Mouse (Mus musculus): ENCODE results near the gene Map3k7cl. TPM values are rescaled to one million over a fixed set of nuclear protein-coding genes. Genes with fewer than 3 reads are reported as not detected.
A peak's percentile ranks its signal among the peaks of the same experiment; 100 is the strongest.

The Map3k7cl gene
- not detected in 2 replicates for polyA plus RNA-seq (2014; fragmentation: Nextera tagmentation; extraction: Ambion mirVana)

DNA sequence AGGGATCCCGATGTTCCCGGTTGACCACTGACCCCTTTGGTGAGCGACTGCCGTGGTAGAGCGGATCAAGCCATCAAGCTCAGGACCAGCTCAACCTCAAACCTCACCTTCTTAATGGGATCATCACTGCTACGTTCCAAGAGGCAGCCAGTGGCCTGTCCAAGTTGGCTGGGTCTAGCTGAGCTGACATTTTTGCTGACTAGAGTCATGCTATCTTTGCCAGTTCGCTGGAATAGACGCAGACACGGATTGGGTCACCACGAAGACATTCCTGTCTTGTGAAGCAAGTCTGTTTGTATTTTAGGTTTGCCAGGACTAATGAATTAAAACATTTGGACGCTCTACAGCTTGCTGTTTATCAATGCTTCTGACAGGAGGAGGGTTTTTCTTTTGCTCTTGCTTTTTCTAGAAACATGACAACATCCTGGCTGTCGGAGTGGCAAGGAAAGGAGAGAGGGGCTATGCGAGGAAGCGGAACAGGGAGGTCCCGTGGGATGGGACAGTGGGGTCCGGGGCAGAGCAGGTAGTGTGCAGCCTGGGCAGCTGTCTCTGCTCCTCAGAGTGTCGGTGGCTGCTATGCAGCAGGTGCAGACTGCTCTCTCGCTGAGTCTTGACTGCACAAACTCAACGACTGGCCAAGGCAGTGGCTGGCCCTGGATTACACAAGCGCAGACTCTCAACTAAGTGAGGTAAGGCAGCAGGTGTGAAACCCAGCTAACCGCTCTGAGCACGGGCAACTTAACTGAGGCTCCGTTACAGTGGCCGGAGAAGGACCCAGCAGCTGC is at the start of gene Map3k7cl:
TSS of gene Map3k7cl (plus strand) at position 424 of the 785 bp plus-strand sequence.
- no peaks in the 10 kb centered on the region for H3K27me3 ChIP-seq (ENCODE audit: control insufficient read depth, insufficient read depth, low read length)
- no peak within 1 kb of the TSS for H3K27ac ChIP-seq (replicated peaks; ENCODE audit: low read depth, low read length)
- no peaks in the 10 kb centered on the region for H3K9me3 ChIP-seq (replicated peaks; ENCODE audit: control insufficient read depth, low read length)
- H3K9ac ChIP-seq (replicated peaks; ENCODE audit: low read length) = no peak within 1 kb of the TSS
- no peaks in the 10 kb centered on the region for H3K4me1 ChIP-seq (ENCODE audit: control insufficient read depth, insufficient read depth, low read length)
- 83% methylated on average over 24 of the region's 24 CpGs for WGBS
- no peak within 1 kb of the TSS for H3K4me2 ChIP-seq (ENCODE audit: low read depth, low read length)
- ATAC-seq (replicated peaks; ENCODE audit: insufficient number of reproducible peaks, low FRiP score, low TSS enrichment, low read depth) (peak; percentile 56; the same call in 1 of the 2 replicates), DNase-seq (ENCODE audit: low spot score) (no peak)
- no peaks in the 10 kb centered on the region for H3K36me3 ChIP-seq (replicated peaks; ENCODE audit: control insufficient read depth, insufficient read depth, low read depth, low read length)
- H3K4me3 ChIP-seq (ENCODE audit: low read depth, low read length) = no peak within 1 kb of the TSS

DNA sequence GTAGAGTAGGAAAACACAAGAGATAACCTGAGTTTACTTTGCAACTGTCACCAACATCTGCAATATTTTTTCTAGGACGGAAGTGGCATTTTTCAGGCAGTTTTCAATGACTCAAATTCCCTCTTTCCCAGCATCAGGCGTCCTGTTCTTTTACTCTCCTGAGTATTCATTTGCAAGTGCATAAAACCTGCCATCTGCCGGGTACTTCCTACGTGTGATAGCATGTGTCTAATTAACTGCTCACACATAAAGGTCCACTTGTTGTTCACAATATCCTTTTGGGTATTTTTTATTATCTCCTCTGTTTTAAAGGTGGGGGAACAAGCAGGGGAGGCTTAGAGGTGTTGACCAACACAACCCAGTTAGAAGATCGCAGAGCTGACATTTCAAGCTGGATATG is 41.4 kb upstream of the Map3k7cl start:
- H3K4me3 ChIP-seq (ENCODE audit: low read depth, low read length) = no peak overlapping the region
- WGBS = 72% methylated on average over 5 of the region's 5 CpGs
- DNase-seq (ENCODE audit: low spot score) (no peak), ATAC-seq (replicated peaks; ENCODE audit: insufficient number of reproducible peaks, low FRiP score, low TSS enrichment, low read depth) (no peak)
- no peaks in the 10 kb centered on the region for H3K36me3 ChIP-seq (replicated peaks; ENCODE audit: control insufficient read depth, insufficient read depth, low read depth, low read length)
- no peaks in the 10 kb centered on the region for H3K9me3 ChIP-seq (replicated peaks; ENCODE audit: control insufficient read depth, low read length)
- no peak overlapping the region for H3K4me2 ChIP-seq (ENCODE audit: low read depth, low read length)
- no peaks in the 10 kb centered on the region for H3K4me1 ChIP-seq (ENCODE audit: control insufficient read depth, insufficient read depth, low read length)
- H3K27ac ChIP-seq (replicated peaks; ENCODE audit: low read depth, low read length) = no peak overlapping the region
- no peak overlapping the region for H3K9ac ChIP-seq (replicated peaks; ENCODE audit: low read length)
- H3K27me3 ChIP-seq (ENCODE audit: control insufficient read depth, insufficient read depth, low read length) = no peaks in the 10 kb centered on the region

- Histone ChIP-seq H3K4me2 (ENCODE audit: low read depth, low read length) (no peak overlapping the region), H3K9ac (replicated peaks; ENCODE audit: low read length) (no peak overlapping the region), H3K9me3 (replicated peaks; ENCODE audit: control insufficient read depth, low read length) (no peaks in the 10 kb centered on the region), H3K4me3 (ENCODE audit: low read depth, low read length) (no peak overlapping the region), H3K4me1 (ENCODE audit: control insufficient read depth, insufficient read depth, low read length) (no peaks in the 10 kb centered on the region), H3K27me3 (ENCODE audit: control insufficient read depth, insufficient read depth, low read length) (no peaks in the 10 kb centered on the region), H3K27ac (replicated peaks; ENCODE audit: low read depth, low read length) (no peak overlapping the region), H3K36me3 (replicated peaks; ENCODE audit: control insufficient read depth, insufficient read depth, low read depth, low read length) (no peaks in the 10 kb centered on the region)
- ATAC-seq (replicated peaks; ENCODE audit: insufficient number of reproducible peaks, low FRiP score, low TSS enrichment, low read depth) (no peak), DNase-seq (ENCODE audit: low spot score) (no peak)
- WGBS = 90% methylated on average over 14 of the region's 14 CpGs
Measured at GRCm38 (mm10) chr16:87512331-87512730, 40.8 kb upstream of the Map3k7cl start.

- WGBS = 89% methylated on average over 5 of the region's 5 CpGs
- DNase-seq (ENCODE audit: low spot score) = no peak
- ATAC-seq (replicated peaks; ENCODE audit: insufficient number of reproducible peaks, low FRiP score, low TSS enrichment, low read depth) = no peak
- no peak overlapping the region for H3K27ac ChIP-seq (replicated peaks; ENCODE audit: low read depth, low read length)
- H3K36me3 ChIP-seq (replicated peaks; ENCODE audit: control insufficient read depth, insufficient read depth, low read depth, low read length) = no peaks in the 10 kb centered on the region
- no peak overlapping the region for H3K4me3 ChIP-seq (ENCODE audit: low read depth, low read length)
- H3K9me3 ChIP-seq (replicated peaks; ENCODE audit: control insufficient read depth, low read length) = no peaks in the 10 kb centered on the region
- H3K9ac ChIP-seq (replicated peaks; ENCODE audit: low read length) = no peak overlapping the region
- H3K27me3 ChIP-seq (ENCODE audit: control insufficient read depth, insufficient read depth, low read length) = no peaks in the 10 kb centered on the region
- H3K4me2 ChIP-seq (ENCODE audit: low read depth, low read length) = no peak overlapping the region
- H3K4me1 ChIP-seq (ENCODE audit: control insufficient read depth, insufficient read depth, low read length) = no peaks in the 10 kb centered on the region
Measured at GRCm38 (mm10) chr16:87524228-87524627, 28.9 kb upstream of the Map3k7cl start.

GRCm38 (mm10) chr16:87527553-87528249 is 25.4 kb upstream of the Map3k7cl start:
- H3K4me2 ChIP-seq (ENCODE audit: low read depth, low read length) = no peak overlapping the region
- no peak for DNase-seq (ENCODE audit: low spot score)
- ATAC-seq (replicated peaks; ENCODE audit: insufficient number of reproducible peaks, low FRiP score, low TSS enrichment, low read depth) = peak; percentile 14; the same call in 1 of the 2 replicates
- no peaks in the 10 kb centered on the region for H3K36me3 ChIP-seq (replicated peaks; ENCODE audit: control insufficient read depth, insufficient read depth, low read depth, low read length)
- no peak overlapping the region for H3K9ac ChIP-seq (replicated peaks; ENCODE audit: low read length)
- H3K27ac ChIP-seq (replicated peaks; ENCODE audit: low read depth, low read length) = no peak overlapping the region
- H3K9me3 ChIP-seq (replicated peaks; ENCODE audit: control insufficient read depth, low read length) = no peaks in the 10 kb centered on the region
- H3K4me3 ChIP-seq (ENCODE audit: low read depth, low read length) = no peak overlapping the region
- 63% methylated on average over 8 of the region's 8 CpGs for WGBS
- H3K4me1 ChIP-seq (ENCODE audit: control insufficient read depth, insufficient read depth, low read length) = no peaks in the 10 kb centered on the region
- H3K27me3 ChIP-seq (ENCODE audit: control insufficient read depth, insufficient read depth, low read length) = no peaks in the 10 kb centered on the region

DNA sequence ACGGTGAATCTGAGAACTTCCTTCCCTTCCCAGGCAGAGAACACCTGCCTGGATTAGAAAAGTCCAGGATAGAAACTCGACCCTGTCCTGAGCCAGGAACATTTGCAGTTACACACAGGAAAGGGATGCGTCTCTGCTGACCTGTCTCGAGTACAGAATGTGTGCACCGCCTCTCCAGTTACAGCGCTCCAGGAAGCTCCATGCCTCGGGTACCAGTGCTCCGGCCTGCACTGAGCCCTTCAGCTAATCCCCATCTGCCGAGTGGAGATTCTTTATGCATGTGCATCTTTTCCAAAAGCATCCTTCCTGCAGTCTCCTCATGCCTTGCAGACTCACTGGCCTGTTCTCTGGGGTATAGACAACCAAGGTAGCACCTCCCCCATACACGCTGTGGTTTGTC is 24.4 kb upstream of the Map3k7cl start:
- H3K27me3 ChIP-seq (ENCODE audit: control insufficient read depth, insufficient read depth, low read length) = no peaks in the 10 kb centered on the region
- H3K36me3 ChIP-seq (replicated peaks; ENCODE audit: control insufficient read depth, insufficient read depth, low read depth, low read length) = no peaks in the 10 kb centered on the region
- no peak overlapping the region for H3K4me3 ChIP-seq (ENCODE audit: low read depth, low read length)
- H3K4me2 ChIP-seq (ENCODE audit: low read depth, low read length) = no peak overlapping the region
- no peak overlapping the region for H3K27ac ChIP-seq (replicated peaks; ENCODE audit: low read depth, low read length)
- H3K4me1 ChIP-seq (ENCODE audit: control insufficient read depth, insufficient read depth, low read length) = no peaks in the 10 kb centered on the region
- ATAC-seq (replicated peaks; ENCODE audit: insufficient number of reproducible peaks, low FRiP score, low TSS enrichment, low read depth) (no peak), DNase-seq (ENCODE audit: low spot score) (no peak)
- WGBS = 50% methylated on average over 10 of the region's 10 CpGs
- no peak overlapping the region for H3K9ac ChIP-seq (replicated peaks; ENCODE audit: low read length)
- H3K9me3 ChIP-seq (replicated peaks; ENCODE audit: control insufficient read depth, low read length) = no peaks in the 10 kb centered on the region

- Histone ChIP-seq H3K9ac (replicated peaks; ENCODE audit: low read length) (no peak overlapping the region), H3K9me3 (replicated peaks; ENCODE audit: control insufficient read depth, low read length) (no peaks in the 10 kb centered on the region), H3K4me3 (ENCODE audit: low read depth, low read length) (no peak overlapping the region), H3K4me1 (ENCODE audit: control insufficient read depth, insufficient read depth, low read length) (no peaks in the 10 kb centered on the region), H3K36me3 (replicated peaks; ENCODE audit: control insufficient read depth, insufficient read depth, low read depth, low read length) (no peaks in the 10 kb centered on the region), H3K4me2 (ENCODE audit: low read depth, low read length) (no peak overlapping the region), H3K27me3 (ENCODE audit: control insufficient read depth, insufficient read depth, low read length) (no peaks in the 10 kb centered on the region), H3K27ac (replicated peaks; ENCODE audit: low read depth, low read length) (no peak overlapping the region)
- DNase-seq (ENCODE audit: low spot score) = no peak
- 57% methylated on average over 2 of the region's 2 CpGs for WGBS
- no peak for ATAC-seq (replicated peaks; ENCODE audit: insufficient number of reproducible peaks, low FRiP score, low TSS enrichment, low read depth)
Measured at GRCm38 (mm10) chr16:87548348-87548747, 4.8 kb upstream of the Map3k7cl start.

DNA sequence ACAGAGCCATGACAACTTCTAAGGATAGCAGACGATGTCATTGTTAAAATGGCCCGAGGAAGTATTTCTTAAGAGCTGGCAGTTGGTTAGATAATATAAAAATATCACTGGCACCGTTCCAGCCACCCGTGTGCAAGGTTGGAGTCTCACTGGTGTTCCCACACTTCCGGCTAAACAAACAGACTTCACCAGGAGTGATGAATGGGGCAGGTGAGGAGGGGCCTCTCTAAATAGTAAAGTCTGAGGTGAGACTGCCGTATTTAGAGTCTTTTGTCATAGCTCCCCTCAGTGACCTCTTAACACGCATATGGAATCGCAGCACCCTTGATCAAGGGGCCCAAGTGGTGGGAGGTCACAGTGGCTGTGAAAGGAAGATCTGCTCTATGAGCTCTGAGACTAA is 3.2 kb downstream of the Map3k7cl start:
- WGBS = 67% methylated on average over 8 of the region's 8 CpGs
- Histone ChIP-seq H3K27me3 (ENCODE audit: control insufficient read depth, insufficient read depth, low read length) (no peaks in the 10 kb centered on the region), H3K9ac (replicated peaks; ENCODE audit: low read length) (no peak overlapping the region), H3K4me2 (ENCODE audit: low read depth, low read length) (no peak overlapping the region), H3K27ac (replicated peaks; ENCODE audit: low read depth, low read length) (no peak overlapping the region), H3K4me3 (ENCODE audit: low read depth, low read length) (no peak overlapping the region), H3K9me3 (replicated peaks; ENCODE audit: control insufficient read depth, low read length) (no peaks in the 10 kb centered on the region), H3K4me1 (ENCODE audit: control insufficient read depth, insufficient read depth, low read length) (no peaks in the 10 kb centered on the region), H3K36me3 (replicated peaks; ENCODE audit: control insufficient read depth, insufficient read depth, low read depth, low read length) (no peaks in the 10 kb centered on the region)
- ATAC-seq (replicated peaks; ENCODE audit: insufficient number of reproducible peaks, low FRiP score, low TSS enrichment, low read depth) = no peak
- no peak for DNase-seq (ENCODE audit: low spot score)
